Mouse (Mus musculus) forebrain, embryonic 13.5 days (tissue): Measurements from ENCODE around the gene 4931440F15Rik. TPM values are rescaled to one million over a fixed set of nuclear protein-coding genes. Genes with fewer than 3 reads are reported as not detected.
A peak's percentile ranks its signal among the peaks of the same experiment; 100 is the strongest.
"Not testable (repeated sequence)": the region's sequence is repeated elsewhere in the genome, so short reads cannot be mapped to it uniquely, and the experiment has no call there.

ENCODE experiments used
- ATAC-seq: fragments of 200-750 bp; cut with Nextera tagmentation; 2 replicates; pipeline ENCODE4 v1.8.0; 2017
- H3K27ac ChIP-seq: fragments of 300-500 bp; sonication (generic); 2 replicates; pipeline ENCODE4 v1.5.1; 2015; ENCODE audit warnings: inconsistent platforms, mild to moderate bottlenecking, moderate library complexity
- H3K27me3 ChIP-seq: fragments of 300-500 bp; sonication (generic); 2 replicates; pipeline ENCODE4 v1.6.1; 2015; ENCODE audit warnings: mild to moderate bottlenecking, inconsistent platforms
- H3K36me3 ChIP-seq: fragments of 300-500 bp; sonication (generic); 2 replicates; pipeline ENCODE4 v1.6.1; 2015; ENCODE audit warnings: mild to moderate bottlenecking, inconsistent platforms; ENCODE audit not compliant: poor library complexity, severe bottlenecking
- H3K4me1 ChIP-seq: fragments of 300-500 bp; sonication (generic); 2 replicates; pipeline ENCODE4 v1.6.1; 2015; ENCODE audit warnings: inconsistent platforms
- H3K4me2 ChIP-seq: fragments of 300-500 bp; sonication (generic); 2 replicates; pipeline ENCODE4 v1.6.1; 2015; ENCODE audit warnings: inconsistent platforms, mild to moderate bottlenecking, moderate library complexity
- H3K4me3 ChIP-seq: fragments of 300-500 bp; sonication (generic); 2 replicates; pipeline ENCODE4 v1.5.1; 2015; ENCODE audit warnings: mild to moderate bottlenecking, inconsistent platforms
- H3K9ac ChIP-seq: fragments of 300-500 bp; sonication (generic); 2 replicates; pipeline ENCODE4 v1.6.1; 2015; ENCODE audit warnings: mild to moderate bottlenecking, inconsistent platforms
- H3K9me3 ChIP-seq: fragments of 300-500 bp; sonication (generic); replicated peaks from 2 replicates; pipeline ENCODE4 v1.6.1; 2016; ENCODE audit warnings: inconsistent platforms
- WGBS: fragments of 180-500 bp; shearing (Covaris S2); methylation state at CpG from one replicate; pipeline ENCODE4 v1.1.7; 2015; 5-methylcytosine and 5-hydroxymethylcytosine counted together
- polyA plus RNA-seq: library from polyadenylated mRNA; unstranded; fragments of >200 nt; fragmentation: Nextera tagmentation; extraction: Ambion mirVana; gene quantifications from 2 replicates; pipeline ENCODE4 v1.2.1, GENCODE M21; 2015

Gene 4931440F15Rik
- 0.28 and 0.30 TPM in 2 replicates for polyA plus RNA-seq

GRCm38 (mm10) chr11:29825271-29825718 is at the start of gene 4931440F15Rik:
Gene 4931440F15Rik (minus strand): TSS chr11:29825668.
- peak; percentile 39; the same call in 1 of the 2 replicates for ATAC-seq
- H3K4me1 ChIP-seq, H3K36me3 ChIP-seq, H3K9ac ChIP-seq, H3K27ac ChIP-seq, H3K9me3 ChIP-seq: not testable (repeated sequence)
- H3K4me3 ChIP-seq: 0 out of 2 replicates have a peak within 1 kb of the TSS, but pooled peaks have one; percentile 4
- WGBS: 48% methylated on average over 21 of the region's 21 CpGs
- H3K4me2 ChIP-seq: peak within 1 kb of the TSS; percentile 44
- H3K27me3 ChIP-seq: peaks cover 19% of the 10 kb centered on the region

DNA sequence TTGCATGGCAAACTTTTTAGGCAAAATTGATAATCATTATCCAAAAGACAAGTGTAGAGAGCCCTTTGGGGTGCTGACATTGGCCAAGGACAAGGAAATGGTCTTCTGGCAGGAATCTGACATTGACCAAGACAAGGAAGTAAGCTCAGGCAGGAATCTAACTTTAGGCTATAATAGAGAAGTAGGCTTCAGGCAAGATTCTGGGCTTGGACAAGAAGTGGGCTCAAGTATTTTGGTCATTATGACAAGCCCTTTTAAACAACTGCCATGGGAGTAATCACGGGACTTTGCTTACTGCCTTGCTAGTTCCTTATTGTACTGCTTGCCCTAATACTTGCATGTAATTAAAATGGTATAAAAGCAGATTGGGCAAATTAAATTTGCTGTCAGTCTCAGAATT is 49.3 kb upstream of the 4931440F15Rik start:
- not testable (repeated sequence) for H3K4me2 ChIP-seq, H3K27ac ChIP-seq, H3K9me3 ChIP-seq, H3K4me1 ChIP-seq, H3K36me3 ChIP-seq, H3K9ac ChIP-seq, H3K27me3 ChIP-seq, H3K4me3 ChIP-seq, ATAC-seq
- WGBS: 64% methylated on average over 1 of the region's 1 CpGs

DNA sequence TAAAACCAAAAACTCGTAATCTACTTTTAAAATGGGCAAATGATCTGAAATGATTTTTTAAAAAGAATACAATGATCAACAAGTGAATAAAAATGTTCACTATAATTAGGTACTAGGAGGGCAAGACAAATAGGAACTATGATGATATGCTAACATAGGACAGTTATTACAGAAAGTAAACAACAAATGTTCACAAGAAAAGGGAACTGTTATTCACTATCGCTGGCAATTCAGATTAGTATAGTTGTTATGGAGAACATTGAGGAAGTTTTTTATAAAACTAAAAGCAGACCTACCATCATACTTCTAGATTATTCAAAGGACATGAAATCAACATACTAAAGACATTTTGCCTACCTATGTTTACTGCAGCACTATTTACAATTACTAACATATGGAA is 44.7 kb upstream of the 4931440F15Rik start:
- H3K4me2 ChIP-seq: no peak overlapping the region
- no peak overlapping the region for H3K27ac ChIP-seq
- H3K4me1 ChIP-seq: no peaks in the 10 kb centered on the region
- H3K4me3 ChIP-seq: no peak overlapping the region
- no peak overlapping the region for H3K9ac ChIP-seq
- H3K9me3 ChIP-seq: no peaks in the 10 kb centered on the region
- no peaks in the 10 kb centered on the region for H3K27me3 ChIP-seq
- H3K36me3 ChIP-seq: no peaks in the 10 kb centered on the region
- 93% methylated on average over 2 of the region's 2 CpGs for WGBS
- no peak for ATAC-seq

DNA sequence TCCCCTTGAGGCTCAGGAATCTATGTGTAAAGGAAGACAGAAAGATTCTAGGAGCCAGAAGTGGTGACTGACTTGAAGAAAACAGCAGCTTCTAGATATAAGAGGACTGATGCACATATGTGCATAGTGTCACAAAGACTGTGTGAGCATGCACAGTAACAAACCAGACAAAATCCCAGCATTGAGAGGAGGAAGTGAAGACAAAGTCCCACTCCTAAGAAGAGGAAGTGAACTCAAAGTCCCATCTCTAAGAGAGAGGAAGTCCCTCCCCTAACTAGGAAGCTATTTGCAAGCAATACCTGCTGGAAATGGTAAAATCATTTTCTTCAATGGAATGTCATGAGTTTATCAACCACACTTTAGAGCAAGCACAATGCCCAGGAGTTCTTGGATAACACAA is 38.8 kb upstream of the 4931440F15Rik start:
- Histone ChIP-seq H3K9ac (no peak overlapping the region), H3K27ac (no peak overlapping the region), H3K4me2 (no peak overlapping the region), H3K36me3 (no peaks in the 10 kb centered on the region), H3K9me3 (no peaks in the 10 kb centered on the region), H3K27me3 (no peaks in the 10 kb centered on the region), H3K4me3 (no peak overlapping the region), H3K4me1 (peaks cover 12% of the 10 kb centered on the region)
- no peak for ATAC-seq

DNA sequence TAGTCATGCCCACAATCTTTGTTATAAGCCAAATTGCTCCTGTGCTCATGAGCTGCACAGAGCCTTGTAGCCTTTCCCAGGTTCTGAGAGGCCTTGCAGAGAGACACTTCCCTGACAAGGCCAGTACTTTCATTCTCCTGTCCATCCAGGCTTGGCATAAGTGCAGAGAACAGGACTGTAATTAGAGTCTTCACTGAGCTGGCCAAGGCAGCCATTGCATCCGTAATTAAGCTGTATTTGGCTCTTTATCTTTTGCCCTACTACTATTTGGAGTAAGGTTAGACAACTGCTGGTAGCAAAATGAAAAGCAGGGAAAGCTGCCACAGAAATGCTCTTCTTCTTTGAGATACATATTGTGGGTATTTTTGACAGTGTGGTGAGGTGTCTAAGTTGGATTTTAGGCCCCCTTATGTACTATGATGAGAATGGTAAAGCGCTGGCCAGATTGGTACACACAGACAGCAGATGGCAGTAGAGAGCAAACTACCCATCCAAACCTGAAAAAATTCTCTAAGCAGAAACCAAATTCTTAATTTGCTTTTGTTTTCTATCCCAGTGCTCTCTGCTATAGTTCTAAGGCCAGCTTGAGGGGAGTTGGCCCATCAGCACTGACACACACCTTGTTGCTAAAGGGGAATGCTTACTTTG is 36.4 kb upstream of the 4931440F15Rik start:
- Histone ChIP-seq H3K9ac (no peak overlapping the region), H3K4me2 (no peak overlapping the region), H3K9me3 (no peaks in the 10 kb centered on the region), H3K36me3 (no peaks in the 10 kb centered on the region), H3K4me3 (no peak overlapping the region), H3K4me1 (peaks cover 12% of the 10 kb centered on the region), H3K27ac (no peak overlapping the region), H3K27me3 (no peaks in the 10 kb centered on the region)
- ATAC-seq: peak; percentile 79
- WGBS: 23% methylated on average over 2 of the region's 2 CpGs

DNA sequence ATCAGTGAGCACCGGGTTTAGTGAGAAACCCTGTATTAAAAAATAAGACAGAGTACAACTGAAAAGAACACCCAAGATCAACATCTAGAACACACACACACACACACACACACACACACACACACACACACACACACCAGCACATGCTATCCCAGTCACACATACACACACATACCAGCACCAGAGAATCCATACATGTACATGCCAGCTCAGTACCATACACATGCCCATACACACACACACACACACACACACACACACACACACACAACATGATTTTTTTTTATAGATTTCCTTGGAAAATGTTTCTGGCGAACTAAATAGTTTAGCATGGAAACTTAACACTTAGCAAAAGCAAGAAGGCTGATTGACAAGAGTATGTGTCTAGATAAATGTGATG is 35.6 kb upstream of the 4931440F15Rik start:
- Histone ChIP-seq H3K9ac (no peak overlapping the region), H3K4me3 (no peak overlapping the region), H3K36me3 (no peaks in the 10 kb centered on the region), H3K27me3 (no peaks in the 10 kb centered on the region), H3K9me3 (no peaks in the 10 kb centered on the region), H3K4me2 (no peak overlapping the region), H3K27ac (no peak overlapping the region), H3K4me1 (peaks cover 12% of the 10 kb centered on the region)
- ATAC-seq: peak; percentile 44; the same call in 1 of the 2 replicates
- 65% methylated on average over 2 of the region's 2 CpGs for WGBS

- H3K9ac ChIP-seq: no peak overlapping the region
- 88% methylated on average over 3 of the region's 3 CpGs for WGBS
- H3K4me2 ChIP-seq: no peak overlapping the region
- H3K27me3 ChIP-seq: no peaks in the 10 kb centered on the region
- no peaks in the 10 kb centered on the region for H3K4me1 ChIP-seq
- H3K36me3 ChIP-seq: no peaks in the 10 kb centered on the region
- H3K4me3 ChIP-seq: no peak overlapping the region
- no peak for ATAC-seq
- no peak overlapping the region for H3K27ac ChIP-seq
- no peaks in the 10 kb centered on the region for H3K9me3 ChIP-seq
Observed at GRCm38 (mm10) chr11:29840606-29841227, 15.2 kb upstream of the 4931440F15Rik start.

DNA sequence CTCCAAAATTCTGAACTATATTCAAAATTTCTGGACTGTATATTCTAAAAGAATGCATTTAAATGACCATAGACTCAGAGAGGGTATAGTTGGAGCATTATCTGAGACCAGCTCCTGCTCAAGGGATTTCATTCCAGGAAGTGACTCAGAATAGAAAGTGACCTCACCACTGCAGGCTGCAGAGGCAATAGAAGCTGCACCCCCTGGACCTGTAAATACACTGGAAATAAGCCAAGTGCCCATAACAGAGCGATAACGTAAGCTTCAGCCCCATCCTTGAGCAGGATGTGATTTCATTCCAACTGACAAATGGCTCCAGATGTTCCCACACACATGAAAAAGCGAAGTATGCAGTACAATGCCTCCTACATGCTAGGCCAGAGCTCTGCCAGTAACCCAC is 14.3 kb upstream of the 4931440F15Rik start:
- H3K36me3 ChIP-seq: no peaks in the 10 kb centered on the region
- no peaks in the 10 kb centered on the region for H3K9me3 ChIP-seq
- H3K4me3 ChIP-seq: no peak overlapping the region
- no peaks in the 10 kb centered on the region for H3K4me1 ChIP-seq
- no peak overlapping the region for H3K27ac ChIP-seq
- 78% methylated on average over 3 of the region's 3 CpGs for WGBS
- H3K27me3 ChIP-seq: no peaks in the 10 kb centered on the region
- ATAC-seq: no peak
- no peak overlapping the region for H3K4me2 ChIP-seq
- H3K9ac ChIP-seq: no peak overlapping the region

DNA sequence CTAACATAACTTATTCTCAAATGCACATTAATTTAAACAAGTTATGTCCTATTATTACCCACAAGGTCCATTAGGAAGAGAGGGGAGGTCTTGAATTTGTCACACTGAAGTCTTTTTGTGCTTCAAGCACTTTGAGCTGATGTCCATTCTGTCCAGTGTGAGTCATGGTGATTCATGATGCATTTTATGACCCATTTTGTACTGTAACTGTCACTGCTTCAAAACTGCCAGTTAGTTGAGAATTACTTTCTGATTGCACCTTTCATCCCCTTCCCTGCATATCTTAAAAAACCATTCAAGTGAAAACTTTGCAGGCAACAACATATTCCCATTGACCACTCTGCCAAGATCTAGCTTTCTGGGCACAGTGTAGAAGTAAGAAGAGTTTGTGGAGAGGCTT is 11.6 kb upstream of the 4931440F15Rik start:
- Histone ChIP-seq H3K27ac (no peak overlapping the region), H3K4me1 (no peaks in the 10 kb centered on the region), H3K4me2 (no peak overlapping the region), H3K4me3 (no peak overlapping the region), H3K36me3 (no peaks in the 10 kb centered on the region), H3K27me3 (no peaks in the 10 kb centered on the region), H3K9me3 (no peaks in the 10 kb centered on the region), H3K9ac (no peak overlapping the region)
- no peak for ATAC-seq

DNA sequence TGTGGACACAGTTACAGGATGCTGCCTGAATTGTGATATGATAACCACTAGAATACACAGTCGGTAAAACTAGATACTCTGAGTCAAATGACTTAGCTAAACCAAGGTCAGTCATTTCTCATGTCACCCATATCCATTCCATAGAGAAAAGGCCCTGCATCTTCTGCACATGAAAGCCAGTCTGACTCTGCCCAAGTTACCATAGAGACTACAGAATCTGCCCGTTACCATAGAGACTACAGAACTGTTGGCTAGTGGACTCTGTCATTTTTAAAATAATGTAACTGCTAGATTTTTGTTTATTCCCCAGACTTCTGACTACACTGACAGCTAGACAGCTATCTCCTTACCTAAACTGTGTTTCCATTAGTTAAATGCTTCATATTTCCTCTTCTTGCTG is 2.3 kb upstream of the 4931440F15Rik start:
- ATAC-seq: no peak
- H3K27me3 ChIP-seq: peaks cover 19% of the 10 kb centered on the region
- no peaks in the 10 kb centered on the region for H3K36me3 ChIP-seq
- no peak overlapping the region for H3K27ac ChIP-seq
- no peaks in the 10 kb centered on the region for H3K9me3 ChIP-seq
- H3K9ac ChIP-seq: no peak overlapping the region
- no peaks in the 10 kb centered on the region for H3K4me1 ChIP-seq
- 82% methylated on average over 2 of the region's 2 CpGs for WGBS
- H3K4me3 ChIP-seq: no peak overlapping the region
- H3K4me2 ChIP-seq: no peak overlapping the region

GRCm38 (mm10) chr11:29826001-29826400 is 533 bp upstream of the 4931440F15Rik start:
- no peaks in the 10 kb centered on the region for H3K9me3 ChIP-seq

GRCm38 (mm10) chr11:29824474-29825270 is 796 bp downstream of the 4931440F15Rik start:
- 0 out of 2 replicates have a peak overlapping the region, but pooled peaks have one; percentile 4 for H3K4me3 ChIP-seq
- WGBS: 24% methylated on average over 52 of the region's 62 CpGs
- H3K27ac ChIP-seq, H3K9ac ChIP-seq, H3K9me3 ChIP-seq, H3K4me1 ChIP-seq, H3K36me3 ChIP-seq: not testable (repeated sequence)
- H3K27me3 ChIP-seq: peaks cover 19% of the 10 kb centered on the region
- peak overlapping the region; percentile 44 for H3K4me2 ChIP-seq
- ATAC-seq: peak; percentile 54; the same call in 1 of the 2 replicates

More at GRCm38 (mm10) chr11:29826001-29826400, 533 bp upstream of the 4931440F15Rik start:
- no peaks in the 10 kb centered on the region for H3K36me3 ChIP-seq
- WGBS: 90% methylated on average over 1 of the region's 1 CpGs
- H3K9ac ChIP-seq: no peak overlapping the region
- ATAC-seq: no peak
- no peak overlapping the region for H3K4me2 ChIP-seq
- peaks cover 19% of the 10 kb centered on the region for H3K27me3 ChIP-seq
- H3K27ac ChIP-seq: no peak overlapping the region
- H3K4me3 ChIP-seq: no peak overlapping the region
- H3K4me1 ChIP-seq: no peaks in the 10 kb centered on the region
